Mouse (Mus musculus) brain, adult 2 months (tissue): ENCODE data around the gene Banp.
A peak's percentile ranks its signal among the peaks of the same experiment; 100 is the strongest.

Experiments used
- DNase-seq: peaks from one replicate; pipeline ENCODE4 v3.0.0; 2011; ENCODE audit warnings: low read depth, low spot score

Banp gene

GRCm38 (mm10) chr8:121926266-121926665 lies 23.3 kb upstream of the Banp start:
- no peak for DNase-seq

GRCm38 (mm10) chr8:121927316-121927715 lies 22.2 kb upstream of the Banp start:
- peak; percentile 73 for DNase-seq

GRCm38 (mm10) chr8:121930047-121930446 lies 19.5 kb upstream of the Banp start:
- DNase-seq = no peak

- DNase-seq = no peak
Measured at GRCm38 (mm10) chr8:121931571-121931970, 18.0 kb upstream of the Banp start.

- DNase-seq = no peak
Measured at GRCm38 (mm10) chr8:121932026-121932667, 17.4 kb upstream of the Banp start.

GRCm38 (mm10) chr8:121932668-121933520 lies 16.7 kb upstream of the Banp start:
- DNase-seq = no peak

- DNase-seq = peak; percentile 51
Measured at GRCm38 (mm10) chr8:121934506-121934905, 15.0 kb upstream of the Banp start.

- DNase-seq = no peak
Measured at GRCm38 (mm10) chr8:121934923-121935322, 14.6 kb upstream of the Banp start.

GRCm38 (mm10) chr8:121935341-121936294 lies 13.9 kb upstream of the Banp start:
- peak; percentile 91 for DNase-seq

- no peak for DNase-seq
Measured at GRCm38 (mm10) chr8:121936391-121936790, 13.2 kb upstream of the Banp start.

- no peak for DNase-seq
Measured at GRCm38 (mm10) chr8:121938732-121939131, 10.8 kb upstream of the Banp start.

GRCm38 (mm10) chr8:121943057-121943540 lies 6.5 kb upstream of the Banp start:
- no peak for DNase-seq

- DNase-seq = no peak
Measured at GRCm38 (mm10) chr8:121943716-121944115, 5.8 kb upstream of the Banp start.

- no peak for DNase-seq
Measured at GRCm38 (mm10) chr8:121944831-121945230, 4.7 kb upstream of the Banp start, which contains the start of gene Car5a. Gene Car5a (minus strand): TSS chr8:121944904.

- no peak for DNase-seq
Measured at GRCm38 (mm10) chr8:121946351-121946750, 3.2 kb upstream of the Banp start.

GRCm38 (mm10) chr8:121947047-121947752 lies 2.4 kb upstream of the Banp start:
- no peak for DNase-seq

- DNase-seq = peak; percentile 71
Measured at GRCm38 (mm10) chr8:121947753-121948141, 1.8 kb upstream of the Banp start.

- no peak for DNase-seq
Measured at GRCm38 (mm10) chr8:121948321-121949145, 1.0 kb upstream of the Banp start.

GRCm38 (mm10) chr8:121949941-121950748 lies 595 bp downstream of the Banp start:
- peak; percentile 100 for DNase-seq
